Mouse (Mus musculus): ENCODE data around the gene AI481877.
"Not testable (repeated sequence)": the region's sequence is repeated elsewhere in the genome, so short reads cannot be mapped to it uniquely, and the experiment has no call there.

Gene AI481877

GRCm38 (mm10) chr4:59138507-59139033 lies at the start of gene AI481877:
AI481877 (minus strand) TSS chr4:59138983.
- not testable (repeated sequence) for DNase-seq (ENCODE audit: inconsistent age in 2 of 2, low spot score in 1 of 2)

GRCm38 (mm10) chr4:59188474-59188801 lies 49.7 kb upstream of the AI481877 start:
- no peak for DNase-seq (ENCODE audit: inconsistent age in 2 of 2, low spot score in 1 of 2)

GRCm38 (mm10) chr4:59187289-59187688 lies 48.5 kb upstream of the AI481877 start:
- peak; percentile 58 to 90 for DNase-seq (ENCODE audit: inconsistent age in 2 of 2, low spot score in 1 of 2)

- no peak for DNase-seq (ENCODE audit: inconsistent age in 2 of 2, low spot score in 1 of 2)
Measured at GRCm38 (mm10) chr4:59185671-59186070, 46.9 kb upstream of the AI481877 start.

GRCm38 (mm10) chr4:59181320-59182271 lies 42.8 kb upstream of the AI481877 start:
- no peak for DNase-seq (ENCODE audit: inconsistent age in 2 of 2, low spot score in 1 of 2)

- DNase-seq (ENCODE audit: inconsistent age in 2 of 2, low spot score in 1 of 2): no peak
Measured at GRCm38 (mm10) chr4:59177566-59177965, 38.8 kb upstream of the AI481877 start.

- no peak for DNase-seq (ENCODE audit: inconsistent age in 2 of 2, low spot score in 1 of 2)
Measured at GRCm38 (mm10) chr4:59175929-59176328, 37.1 kb upstream of the AI481877 start.

- DNase-seq (ENCODE audit: inconsistent age in 2 of 2, low spot score in 1 of 2): peak; percentile 45 to 78
Measured at GRCm38 (mm10) chr4:59175003-59175402, 36.2 kb upstream of the AI481877 start.

- DNase-seq (ENCODE audit: inconsistent age in 2 of 2, low spot score in 1 of 2): peak; percentile 69 to 78
Measured at GRCm38 (mm10) chr4:59173181-59173922, 34.6 kb upstream of the AI481877 start.

- peak in 1 of 2 experiments; percentile 84 for DNase-seq (ENCODE audit: inconsistent age in 2 of 2, low spot score in 1 of 2)
Measured at GRCm38 (mm10) chr4:59172616-59173015, 33.8 kb upstream of the AI481877 start.

- DNase-seq (ENCODE audit: inconsistent age in 2 of 2, low spot score in 1 of 2): peak; percentile 69 to 82
Measured at GRCm38 (mm10) chr4:59169981-59170380, 31.2 kb upstream of the AI481877 start.

- no peak for DNase-seq (ENCODE audit: inconsistent age in 2 of 2, low spot score in 1 of 2)
Measured at GRCm38 (mm10) chr4:59167251-59167847, 28.6 kb upstream of the AI481877 start.

- no peak for DNase-seq (ENCODE audit: inconsistent age in 2 of 2, low spot score in 1 of 2)
Measured at GRCm38 (mm10) chr4:59164034-59164433, 25.3 kb upstream of the AI481877 start.

GRCm38 (mm10) chr4:59160959-59161670 lies 22.3 kb upstream of the AI481877 start:
- peak; percentile 40 to 75 for DNase-seq (ENCODE audit: inconsistent age in 2 of 2, low spot score in 1 of 2)

- no peak for DNase-seq (ENCODE audit: inconsistent age in 2 of 2, low spot score in 1 of 2)
Measured at GRCm38 (mm10) chr4:59160289-59160688, 21.5 kb upstream of the AI481877 start.

- DNase-seq (ENCODE audit: inconsistent age in 2 of 2, low spot score in 1 of 2): no peak
Measured at GRCm38 (mm10) chr4:59157654-59158053, 18.9 kb upstream of the AI481877 start.

GRCm38 (mm10) chr4:59156897-59157592 lies 18.3 kb upstream of the AI481877 start:
- DNase-seq (ENCODE audit: inconsistent age in 2 of 2, low spot score in 1 of 2): no peak

GRCm38 (mm10) chr4:59151953-59152352 lies 13.2 kb upstream of the AI481877 start:
- no peak for DNase-seq (ENCODE audit: inconsistent age in 2 of 2, low spot score in 1 of 2)

GRCm38 (mm10) chr4:59150907-59151306 lies 12.1 kb upstream of the AI481877 start:
- DNase-seq (ENCODE audit: inconsistent age in 2 of 2, low spot score in 1 of 2): no peak

- no peak for DNase-seq (ENCODE audit: inconsistent age in 2 of 2, low spot score in 1 of 2)
Measured at GRCm38 (mm10) chr4:59149043-59149442, 10.3 kb upstream of the AI481877 start.

All from adrenal gland, adult (tissue).